Mouse (Mus musculus): ENCODE results near the gene Casd1.

GRCm38 (mm10) chr6:4655466-4655865 lies 54.8 kb downstream of the Casd1 start:
- TF ChIP-seq CTCF (conservative IDR thresholded peaks at IDR 0.05; ENCODE audit: low read length) (no peak), POU5F1 (IDR thresholded peaks at IDR 0.05; ENCODE audit: borderline replicate concordance, low read length) (no peak), NANOG (IDR thresholded peaks at IDR 0.05; ENCODE audit: borderline replicate concordance, low read length) (no peak)

All from E14TG2a.4 (cell line).